Mouse (Mus musculus) lung, postnatal 25 days (tissue): ENCODE measurements around the gene Atg16l2.

Source experiments
- DNase-seq: peaks from one replicate; pipeline ENCODE4 v3.0.0; 2022; ENCODE audit warnings: low spot score

Atg16l2 gene

GRCm38 (mm10) chr7:101292086-101292485, 10.0 kb downstream of the Atg16l2 start:
- no peak for DNase-seq

- DNase-seq, result no peak
Measured at GRCm38 (mm10) chr7:101291641-101292040, 10.4 kb downstream of the Atg16l2 start.

GRCm38 (mm10) chr7:101291211-101291610, 10.8 kb downstream of the Atg16l2 start:
- no peak for DNase-seq

- DNase-seq, result no peak
Measured at GRCm38 (mm10) chr7:101290401-101290800, 11.7 kb downstream of the Atg16l2 start.

- DNase-seq, result peak; percentile 39
Measured at GRCm38 (mm10) chr7:101288436-101288835, 13.6 kb downstream of the Atg16l2 start.

- no peak for DNase-seq
Measured at GRCm38 (mm10) chr7:101287820-101288219, 14.2 kb downstream of the Atg16l2 start.

- DNase-seq, result no peak
Measured at GRCm38 (mm10) chr7:101286891-101287290, 15.2 kb downstream of the Atg16l2 start.

GRCm38 (mm10) chr7:101284504-101284903, 17.5 kb downstream of the Atg16l2 start:
- no peak for DNase-seq

- no peak for DNase-seq
Measured at GRCm38 (mm10) chr7:101282721-101283120, 19.3 kb downstream of the Atg16l2 start.

- no peak for DNase-seq
Measured at GRCm38 (mm10) chr7:101272466-101273160, 29.4 kb downstream of the Atg16l2 start.

- no peak for DNase-seq
Measured at GRCm38 (mm10) chr7:101271602-101272001, 30.4 kb downstream of the Atg16l2 start.

- no peak for DNase-seq
Measured at GRCm38 (mm10) chr7:101267457-101268259, 34.4 kb downstream of the Atg16l2 start.

- no peak for DNase-seq
Measured at GRCm38 (mm10) chr7:101263511-101263910, 38.5 kb downstream of the Atg16l2 start.

GRCm38 (mm10) chr7:101261941-101262546, 40.0 kb downstream of the Atg16l2 start:
- DNase-seq, result no peak

- peak; percentile 52 for DNase-seq
Measured at GRCm38 (mm10) chr7:101258482-101258881, 43.6 kb downstream of the Atg16l2 start.

GRCm38 (mm10) chr7:101253071-101253470, 49.0 kb downstream of the Atg16l2 start:
- no peak for DNase-seq

- DNase-seq, result no peak
Measured at GRCm38 (mm10) chr7:101249173-101249572, 52.9 kb downstream of the Atg16l2 start.

GRCm38 (mm10) chr7:101248760-101249159, 53.3 kb downstream of the Atg16l2 start:
- DNase-seq, result no peak

GRCm38 (mm10) chr7:101236712-101237473, 65.2 kb downstream of the Atg16l2 start:
- DNase-seq, result no peak

- no peak for DNase-seq
Measured at GRCm38 (mm10) chr7:101232716-101233115, 69.3 kb downstream of the Atg16l2 start.

- peak; percentile 53 for DNase-seq
Measured at GRCm38 (mm10) chr7:101231458-101231857, 70.6 kb downstream of the Atg16l2 start.

- DNase-seq, result no peak
Measured at GRCm38 (mm10) chr7:101229336-101229735, 72.7 kb downstream of the Atg16l2 start.
